In genomic region chr12:76464651-76465252, GRCm38 (mm10) we compare ENCODE assay signal across 13 mouse cellular contexts. TPM values are rescaled to one million over a fixed set of nuclear protein-coding genes. Genes with fewer than 3 reads are reported as not detected.
DNase-seq lines count a peak whose midpoint lies in the region; ATAC-seq and TF ChIP-seq lines count a peak whose summit lies in the region.
"Had no signal": no experiment of that assay in that cellular context is flagged by ENCODE, and none has a peak within 500 bp of the region (broad histone marks: within the 10 kb centered on the region; RNA-seq: fewer than 3 reads in every experiment).

No protein-coding gene starts in this region.

- no peak overlapping the region for H3K4me2 ChIP-seq in hindbrain, postnatal 0 days (ENCODE audit: low read depth, low read length)
- peak overlapping the region; percentile 30 for H3K4me2 ChIP-seq in limb, embryonic 13.5 days (replicated peaks)
- H3K4me2 ChIP-seq: liver, embryonic 12.5 days had no signal

- TF ChIP-seq CTCF in hindbrain, postnatal 0 days (IDR thresholded peaks at IDR 0.05; ENCODE audit: low read depth), result no peak

- no peak overlapping the region for H3K9ac ChIP-seq in hindbrain, postnatal 0 days (replicated peaks; ENCODE audit: low read length)
- no peak overlapping the region for H3K9ac ChIP-seq in limb, embryonic 13.5 days
- H3K9ac ChIP-seq: liver, embryonic 12.5 days had no signal

- no peaks in the 10 kb centered on the region for H3K9me3 ChIP-seq in hindbrain, postnatal 0 days (ENCODE audit: low read length)
- H3K9me3 ChIP-seq in hindbrain, embryonic 10.5 days, result no peaks in the 10 kb centered on the region
- no peaks in the 10 kb centered on the region for H3K9me3 ChIP-seq in limb, embryonic 13.5 days
- H3K9me3 ChIP-seq: liver, embryonic 12.5 days had no signal

- no peak overlapping the region for H3K4me3 ChIP-seq in hindbrain, postnatal 0 days (ENCODE audit: low read length)
- no peak overlapping the region for H3K4me3 ChIP-seq in hindbrain, embryonic 10.5 days
- H3K4me3 ChIP-seq in limb, embryonic 13.5 days, result no peak overlapping the region
- H3K4me3 ChIP-seq: liver, embryonic 12.5 days had no signal

- no peaks in the 10 kb centered on the region for H3K36me3 ChIP-seq in hindbrain, postnatal 0 days (ENCODE audit: insufficient read depth, low read length)
- H3K36me3 ChIP-seq in hindbrain, embryonic 10.5 days, result no peaks in the 10 kb centered on the region
- H3K36me3 ChIP-seq in limb, embryonic 13.5 days, result no peaks in the 10 kb centered on the region
- H3K36me3 ChIP-seq: liver, embryonic 12.5 days had no signal

- H3K27me3 ChIP-seq in hindbrain, postnatal 0 days (ENCODE audit: insufficient read depth, low read length), result no peaks in the 10 kb centered on the region
- H3K27me3 ChIP-seq in hindbrain, embryonic 10.5 days (ENCODE audit: insufficient read depth, poor library complexity, severe bottlenecking), result no peaks in the 10 kb centered on the region
- H3K27me3 ChIP-seq in limb, embryonic 13.5 days, result no peaks in the 10 kb centered on the region
- H3K27me3 ChIP-seq: CH12.LX had no signal

- H3K4me1 ChIP-seq in hindbrain, postnatal 0 days (ENCODE audit: insufficient read depth, low read length), result no peaks in the 10 kb centered on the region
- H3K4me1 ChIP-seq in hindbrain, embryonic 10.5 days (replicated peaks), result peaks cover 4% of the 10 kb centered on the region; the same call in 1 of the 2 replicates
- peaks cover 17% of the 10 kb centered on the region for H3K4me1 ChIP-seq in limb, embryonic 13.5 days
- H3K4me1 ChIP-seq: liver, embryonic 12.5 days had no signal

- ATAC-seq in hindbrain, postnatal 0 days, result no peak
- ATAC-seq in limb, embryonic 13.5 days (ENCODE audit: low FRiP score, low read depth), result peak; percentile 70; the same call in 1 of the 2 replicates
- ATAC-seq in activated CD4-positive, CD25-positive, alpha-beta regulatory T cell, adult 4 months, result no peak
- ATAC-seq: liver, embryonic 12.5 days had no signal

- no peak overlapping the region for H3K27ac ChIP-seq in hindbrain, postnatal 0 days
- H3K27ac ChIP-seq in hindbrain, embryonic 10.5 days, result no peak overlapping the region
- H3K27ac ChIP-seq in limb, embryonic 13.5 days, result 0 out of 2 replicates have a peak overlapping the region, but pooled peaks have one; percentile 33
- H3K27ac ChIP-seq: liver, embryonic 12.5 days had no signal

- WGBS in hindbrain, postnatal 0 days, result 68% methylated on average over 12 of the region's 12 CpGs
- WGBS in hindbrain, embryonic 10.5 days, result 86% methylated on average over 12 of the region's 12 CpGs
- 17% methylated on average over 12 of the region's 12 CpGs for WGBS in limb, embryonic 13.5 days

- peak; percentile 25 for DNase-seq in hindbrain, postnatal 0 days (ENCODE audit: low spot score)
- no peak for DNase-seq in hindbrain, embryonic 10.5 days (ENCODE audit: low spot score)
- DNase-seq in right cerebral cortex, adult 18-20 months, result peak; percentile 72
- DNase-seq in right cerebral cortex, postnatal 14 days, result no peak
- DNase-seq in adrenal gland, postnatal 25 days, result no peak
- DNase-seq in yolk sac, embryonic 10.5 days (ENCODE audit: low spot score), result no peak
- DNase-seq: embryo, embryonic 11 days; heart, postnatal 14 days had no signal

RNA-seq across cellular contexts. Expression of gene Ppp1r36, which starts 47.4 kb away (rescaled TPM):
- 0.25 and 0.52 TPM in 2 replicates for total RNA-seq in hindbrain, postnatal 0 days (2014; rRNA removed)
- polyA plus RNA-seq in hindbrain, postnatal 0 days (2015; fragmentation: Nextera tagmentation; extraction: Ambion mirVana), result 2.7 and 2.8 TPM in 2 replicates
- 1.1 and 1.5 TPM in 2 replicates for polyA plus RNA-seq in hindbrain, embryonic 10.5 days (2016; fragmentation: Nextera tagmentation; extraction: Ambion mirVana)
- 4.5 and 4.8 TPM in 2 replicates for polyA plus RNA-seq in limb, embryonic 13.5 days (2015; fragmentation: Nextera tagmentation; extraction: Ambion mirVana)
- 0.52 TPM in 1 of 2 replicates, not detected in the other for total RNA-seq in adrenal gland, postnatal 25 days (2021)
- not detected for polyA plus RNA-seq in activated CD4-positive, CD25-positive, alpha-beta regulatory T cell, adult 4 months (2017; shearing (Covaris generic))
- total RNA-seq: CH12.LX; megakaryocyte-erythroid progenitor cell, adult 5-6 weeks had no signal

Comparison
In these comparisons a context has a peak if more than half of its experiments do, and no peak if none do; other contexts are left out.
1. DNase-seq: peak in hindbrain, postnatal 0 days (single experiment) and right cerebral cortex, adult 18-20 months (single experiment); none in hindbrain, embryonic 10.5 days (single experiment), right cerebral cortex, postnatal 14 days (single experiment), adrenal gland, postnatal 25 days (single experiment) and yolk sac, embryonic 10.5 days (single experiment).